Mouse (Mus musculus) heart, postnatal 14 days (tissue): Measurements from ENCODE around the gene Slc8a1. TPM values are rescaled to one million over a fixed set of nuclear protein-coding genes. Genes with fewer than 3 reads are reported as not detected.

Source experiments
- DNase-seq, 2 experiments: peaks; one replicate each; pipeline ENCODE4 v3.0.0; 2021 to 2022
- intact Hi-C: fragments of 180-260 bp; cut with DNase I; formaldehyde crosslinking; loops from one replicate; pipeline ENCODE4 v1.15.1; 2025
- total RNA-seq, 2 experiments: library from RNA; stranded (reverse); gene quantifications; 2 replicates each; pipeline ENCODE4 v1.2.3; 2021

The Slc8a1 gene
- total RNA-seq, 2 experiments from 2014 or later = 367 to 433 TPM

GRCm38 (mm10) chr17:81586759-81587158, 151.4 kb downstream of the Slc8a1 start:
- intact Hi-C loops = no loop called here

GRCm38 (mm10) chr17:81579728-81580425, 158.3 kb downstream of the Slc8a1 start:
- peak; percentile 19 to 48 for DNase-seq
- intact Hi-C loops = no loop called here

More at GRCm38 (mm10) chr17:81586759-81587158, 151.4 kb downstream of the Slc8a1 start:
- no peak for DNase-seq

DNA sequence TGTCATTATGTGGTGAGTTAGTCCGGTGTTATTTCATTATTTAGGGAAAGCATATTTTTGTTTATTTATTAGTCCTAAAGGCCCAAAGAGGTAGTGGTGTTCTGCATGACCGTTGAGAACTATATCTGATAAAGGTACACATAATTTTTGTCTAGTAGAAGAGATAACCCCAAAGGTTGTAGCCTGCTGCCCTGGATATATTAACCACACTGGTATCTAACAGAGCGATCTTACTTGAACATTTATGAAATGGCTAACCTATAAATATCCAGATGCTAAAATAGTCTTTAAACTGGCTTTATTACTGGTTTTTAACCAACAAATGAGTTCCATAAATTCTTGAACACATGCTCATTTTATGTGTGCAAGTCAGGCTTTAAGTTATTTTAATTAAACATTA, 161.3 kb downstream of the Slc8a1 start:
- intact Hi-C loops = no loop called here

GRCm38 (mm10) chr17:81565634-81566372, 172.4 kb downstream of the Slc8a1 start:
- intact Hi-C loops = no loop called here
- DNase-seq = no peak

More for the DNA sequence above, 161.3 kb downstream of the Slc8a1 start:
- DNase-seq = no peak

DNA sequence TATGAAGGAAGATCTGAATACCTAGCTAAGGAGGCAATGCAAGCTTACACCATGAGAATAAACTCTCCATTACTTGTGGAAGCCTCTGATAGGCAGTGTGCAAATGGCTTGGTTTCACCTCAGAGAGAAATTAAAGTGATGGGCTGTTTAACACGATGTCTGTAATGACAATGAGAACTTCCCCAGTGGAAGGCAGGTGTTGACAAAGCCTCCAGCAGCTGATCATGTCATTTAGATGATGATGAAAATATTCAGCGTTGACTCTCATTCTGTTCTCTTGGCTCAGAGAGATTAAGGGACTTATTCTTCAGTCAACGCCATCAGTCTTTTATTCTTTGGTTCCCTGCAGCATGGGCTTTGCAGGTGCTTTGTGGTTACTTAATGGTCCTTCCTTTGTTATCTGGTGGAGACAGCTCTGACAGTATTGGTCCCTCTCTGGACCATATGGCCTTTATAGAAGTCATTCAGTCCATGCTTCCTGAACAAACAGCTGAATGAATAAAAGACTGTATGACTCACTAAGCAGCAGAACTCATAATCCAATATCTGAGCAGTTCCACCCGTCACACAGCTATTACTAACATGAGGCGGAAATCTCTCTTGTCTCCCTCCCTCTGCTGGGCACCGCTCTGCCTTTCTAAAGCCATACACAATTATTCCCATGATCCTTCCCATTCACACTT, 184.0 kb downstream of the Slc8a1 start:
- intact Hi-C loops = no loop called here
- no peak for DNase-seq

DNA sequence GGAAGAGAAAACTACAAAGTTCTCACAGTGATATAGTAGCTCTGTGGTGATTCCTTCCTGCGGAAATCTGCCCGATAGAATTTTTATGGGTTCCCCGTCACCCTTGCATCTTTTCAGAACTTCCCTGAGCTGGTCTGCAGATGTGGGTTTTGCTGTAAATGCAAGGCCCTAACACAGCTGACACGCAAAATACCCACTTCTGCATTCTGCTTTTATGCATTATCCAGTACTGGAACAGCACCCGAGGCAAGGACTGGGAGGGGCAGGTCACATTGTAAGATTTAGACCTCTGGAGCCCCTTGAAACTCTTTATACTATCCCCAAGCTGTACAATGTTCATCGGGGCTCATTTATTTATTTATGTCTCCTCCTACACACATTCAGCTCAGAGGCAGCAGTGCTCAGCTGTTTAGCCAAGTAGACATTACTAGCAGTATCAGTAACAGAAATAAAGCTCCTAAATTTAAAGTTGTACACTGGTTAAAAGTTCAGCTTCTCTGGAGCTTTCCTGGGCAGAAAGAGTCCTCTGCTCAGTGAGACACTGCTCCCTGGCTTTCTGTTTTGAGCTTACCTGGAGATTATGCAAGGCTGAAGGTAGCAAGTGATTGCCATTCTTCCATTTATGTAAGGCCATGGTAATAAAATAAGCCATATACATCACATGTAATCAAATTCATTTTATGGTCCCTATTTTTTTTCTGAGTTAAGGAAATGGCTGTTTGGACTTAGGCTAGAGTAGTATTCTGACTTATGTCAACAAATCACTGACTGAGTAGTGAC, 186.1 kb downstream of the Slc8a1 start:
- DNase-seq = no peak
- intact Hi-C loops = no loop called here

DNA sequence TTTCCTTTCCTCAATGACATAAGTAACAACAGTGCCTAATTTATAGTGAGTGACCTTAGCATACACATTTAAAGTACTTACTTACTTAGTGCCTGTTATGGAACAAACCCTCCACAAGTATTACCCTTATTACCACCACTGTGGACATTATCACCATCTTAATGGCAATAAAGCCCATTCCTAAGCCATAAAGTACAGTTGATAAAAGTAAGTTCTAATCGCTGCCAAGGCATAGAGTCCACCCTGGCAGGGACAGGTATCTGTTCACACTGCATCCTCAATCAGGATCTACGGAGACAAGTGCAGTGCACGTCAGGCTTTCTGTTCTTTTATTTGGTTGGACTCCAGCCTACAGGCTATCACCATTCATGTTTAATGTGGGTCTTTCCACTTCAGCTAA, 187.3 kb downstream of the Slc8a1 start:
- DNase-seq = no peak
- intact Hi-C loops = no loop called here

GRCm38 (mm10) chr17:81548016-81548415, 190.2 kb downstream of the Slc8a1 start:
- DNase-seq = no peak

GRCm38 (mm10) chr17:81546525-81546924, 191.7 kb downstream of the Slc8a1 start:
- intact Hi-C loops = no loop called here
- DNase-seq = no peak

More at GRCm38 (mm10) chr17:81548016-81548415, 190.2 kb downstream of the Slc8a1 start:
- intact Hi-C loops = no loop called here

GRCm38 (mm10) chr17:81546012-81546411, 192.2 kb downstream of the Slc8a1 start:
- intact Hi-C loops = no loop called here
- no peak for DNase-seq

DNA sequence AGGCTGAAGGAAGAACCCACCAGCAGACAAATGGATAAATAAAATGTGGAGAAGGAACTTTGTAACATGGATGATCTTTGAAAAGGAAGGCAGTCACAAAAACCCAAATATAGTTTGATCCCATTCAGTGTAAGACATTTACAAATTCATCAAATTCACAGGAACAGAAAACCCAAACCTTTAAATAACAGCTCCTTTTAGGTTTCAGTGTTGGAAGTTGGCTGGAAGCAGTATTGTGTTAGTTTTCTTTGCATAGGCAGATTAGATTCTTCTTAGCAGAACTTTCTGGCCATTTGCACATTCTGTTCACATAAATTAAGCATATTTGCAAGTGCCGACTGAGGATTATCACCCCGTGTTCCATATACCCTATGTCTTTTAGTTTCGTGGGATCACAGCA, 193.3 kb downstream of the Slc8a1 start:
- intact Hi-C loops = no loop called here

GRCm38 (mm10) chr17:81542313-81543185, 195.6 kb downstream of the Slc8a1 start:
- DNase-seq = peak; percentile 50 to 54
- intact Hi-C loops = no loop called here

More for the DNA sequence above, 193.3 kb downstream of the Slc8a1 start:
- DNase-seq = no peak

DNA sequence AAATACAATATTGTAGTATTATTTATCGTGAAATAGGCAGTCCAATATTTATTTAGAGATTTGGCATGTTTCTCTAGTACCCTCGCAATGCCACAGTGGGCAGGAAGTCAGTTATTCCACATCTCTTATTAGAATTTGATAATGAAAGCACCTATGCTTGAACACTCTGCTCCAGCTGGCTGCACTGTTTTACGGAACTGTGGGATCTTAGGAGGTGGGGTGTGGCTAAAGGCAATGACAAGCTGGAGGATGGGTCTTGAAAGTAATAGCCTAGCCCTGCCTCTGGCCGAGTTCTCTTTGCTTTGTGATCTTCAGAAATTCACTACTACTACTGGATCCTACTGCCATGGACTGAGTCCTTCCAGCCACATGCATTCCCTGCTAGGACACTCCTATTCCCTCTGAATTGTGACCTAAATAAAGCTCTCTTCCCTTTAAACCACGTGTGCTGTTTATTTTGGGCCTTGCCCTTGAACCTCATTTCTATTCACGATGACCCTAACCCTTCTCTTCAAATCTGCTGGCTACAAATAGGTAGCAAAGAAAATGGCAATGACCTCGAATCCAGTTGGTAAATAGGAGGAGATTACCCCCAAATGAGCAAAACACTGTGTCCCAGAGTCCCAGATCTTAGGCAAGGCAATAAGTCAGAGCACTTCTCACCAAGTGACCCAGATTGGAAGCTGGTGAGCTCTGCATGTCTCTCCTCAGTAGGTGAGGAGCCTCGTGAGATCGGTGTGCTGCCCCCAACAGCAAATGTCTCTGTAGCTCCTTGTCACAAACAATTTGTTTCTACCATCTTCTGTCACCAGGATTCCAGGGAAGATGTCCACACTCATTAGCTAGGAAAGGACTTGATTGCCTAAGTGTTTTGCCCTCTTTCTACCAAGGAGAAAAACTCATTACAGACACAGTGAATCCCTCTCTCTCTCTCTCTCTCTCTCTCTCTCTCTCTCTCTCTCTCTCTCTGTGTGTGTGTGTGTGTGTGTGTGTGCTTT, 199.7 kb downstream of the Slc8a1 start:
- intact Hi-C loops = no loop called here
- no peak for DNase-seq

DNA sequence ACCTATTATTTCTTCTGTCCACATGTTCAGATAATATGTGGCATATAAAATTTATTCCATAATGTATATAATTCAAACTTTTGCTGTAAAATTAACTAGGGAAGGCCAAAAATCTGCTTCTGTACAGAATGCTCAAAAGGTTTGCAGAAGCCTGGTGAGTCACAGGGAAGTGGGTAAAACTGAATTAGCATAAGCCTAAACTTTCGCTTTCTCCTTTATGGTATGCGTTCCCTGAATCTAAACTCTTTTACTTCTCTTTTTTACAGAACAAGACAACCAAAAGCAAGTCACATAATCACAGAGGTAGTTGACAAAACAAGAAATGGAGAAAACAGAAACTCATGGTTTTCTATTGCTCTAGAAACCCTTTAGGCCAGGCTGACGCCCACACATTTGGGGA, 202.1 kb downstream of the Slc8a1 start:
- no peak for DNase-seq
- intact Hi-C loops = no loop called here

- intact Hi-C loops = no loop called here
- no peak for DNase-seq
Observed at GRCm38 (mm10) chr17:81529849-81530248, 208.3 kb downstream of the Slc8a1 start.

DNA sequence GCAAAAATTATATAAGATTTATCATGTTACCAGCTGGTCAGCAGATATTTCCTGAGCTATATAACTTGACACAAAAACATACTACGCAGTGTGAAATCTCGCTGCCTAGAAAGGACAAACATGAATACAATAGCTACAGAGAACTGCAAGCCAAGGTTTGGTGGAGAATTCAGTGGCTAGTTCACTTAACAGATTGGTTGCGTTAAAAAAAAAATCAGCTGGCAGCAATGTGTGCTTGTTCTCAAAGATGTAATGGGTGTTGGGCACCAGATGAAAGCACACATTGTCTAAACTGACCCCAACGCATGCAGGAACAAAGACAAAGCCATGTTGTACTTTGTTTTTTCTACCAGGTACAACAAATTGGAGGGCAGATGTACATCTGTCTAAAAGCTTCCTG, 209.2 kb downstream of the Slc8a1 start:
- intact Hi-C loops = no loop called here
- DNase-seq = no peak

GRCm38 (mm10) chr17:81526463-81526862, 211.7 kb downstream of the Slc8a1 start:
- intact Hi-C loops = no loop called here
- no peak for DNase-seq

DNA sequence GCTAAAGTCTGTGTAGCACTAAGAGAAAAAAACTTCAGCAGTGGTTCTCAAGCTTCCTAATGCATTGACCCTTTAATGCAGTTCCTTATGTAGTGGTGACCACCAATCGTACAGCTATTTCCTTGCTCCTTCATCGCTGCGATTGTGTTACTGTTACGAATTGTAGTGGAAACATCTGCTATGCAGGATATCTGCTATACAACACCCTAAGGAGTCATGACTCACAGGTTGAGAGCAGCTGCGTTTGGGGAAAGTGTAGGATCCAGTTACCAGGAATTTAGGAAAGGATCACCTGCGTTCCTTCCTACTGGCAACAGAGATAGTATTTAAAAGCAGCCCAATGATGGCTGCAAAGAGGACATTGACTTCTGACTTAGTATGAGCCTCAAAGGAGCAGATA, 213.4 kb downstream of the Slc8a1 start:
- intact Hi-C loops = no loop called here
- DNase-seq = no peak
